24 mouse cellular contexts compared by ENCODE assay signal in genomic region chr1:38261076-38261475, GRCm38 (mm10).
DNase-seq lines count a peak whose midpoint lies in the region; ATAC-seq and TF ChIP-seq lines count a peak whose summit lies in the region.
"Had no signal": no experiment of that assay in that cellular context is flagged by ENCODE, and none has a peak within 500 bp of the region (broad histone marks: within the 10 kb centered on the region; RNA-seq: fewer than 3 reads in every experiment).

No protein-coding gene starts in this region.

- no peak overlapping the region for H3K4me2 ChIP-seq in heart, embryonic 11.5 days
- no peak overlapping the region for H3K4me2 ChIP-seq in midbrain, embryonic 11.5 days
- H3K4me2 ChIP-seq in hindbrain, embryonic 12.5 days (replicated peaks), result no peak overlapping the region
- H3K4me2 ChIP-seq: forebrain, embryonic 15.5 days; heart, embryonic 13.5 days; intestine, embryonic 15.5 days; kidney, embryonic 15.5 days; midbrain, embryonic 12.5 days; neural tube, embryonic 15.5 days; stomach, embryonic 15.5 days had no signal

- H3K79me2 ChIP-seq in heart, adult 2 months (replicated peaks; ENCODE audit: control insufficient read depth, insufficient read depth, low read length), result no peaks in the 10 kb centered on the region

- no peak for DNase-seq in heart, adult 2 months
- peak; percentile 41 for DNase-seq in kidney, postnatal 14 days
- no peak for DNase-seq in kidney, adult 18-20 months
- peak; percentile 49 for DNase-seq in midbrain, embryonic 11.5 days (ENCODE audit: low spot score, missing footprints)
- DNase-seq in midbrain, embryonic 10.5 days (ENCODE audit: low spot score), result no peak
- DNase-seq in skeletal muscle tissue, adult 2 months (ENCODE audit: low read depth, low spot score), result peak; percentile 54
- DNase-seq: adrenal gland, postnatal 25 days; cerebellum, adult 11 months; cerebellum, adult 9-11 months; right cerebral cortex, adult 18-20 months; right cerebral cortex, postnatal 4 days; thymus, postnatal 25 days had no signal

- no peaks in the 10 kb centered on the region for H3K27me3 ChIP-seq in heart, adult 2 months (ENCODE audit: control insufficient read depth, insufficient read depth, low read length)
- H3K27me3 ChIP-seq in heart, embryonic 11.5 days (ENCODE audit: control insufficient read depth, insufficient read depth, low read length), result no peaks in the 10 kb centered on the region
- no peaks in the 10 kb centered on the region for H3K27me3 ChIP-seq in midbrain, embryonic 11.5 days (ENCODE audit: control insufficient read depth, insufficient read depth, low read length)
- H3K27me3 ChIP-seq in midbrain, embryonic 10.5 days (ENCODE audit: low read depth, poor library complexity, severe bottlenecking), result no peaks in the 10 kb centered on the region
- no peaks in the 10 kb centered on the region for H3K27me3 ChIP-seq in hindbrain, embryonic 12.5 days
- H3K27me3 ChIP-seq: forebrain, embryonic 15.5 days; heart, embryonic 13.5 days; intestine, embryonic 15.5 days; kidney, embryonic 15.5 days; midbrain, embryonic 12.5 days; neural tube, embryonic 15.5 days; stomach, embryonic 15.5 days had no signal

- 53% methylated on average over 5 of the region's 5 CpGs for WGBS in heart, adult 2 months
- 55% methylated on average over 5 of the region's 5 CpGs for WGBS in heart, embryonic 11.5 days (ENCODE audit: insufficient replicate concordance)
- 86% methylated on average over 5 of the region's 5 CpGs for WGBS in midbrain, embryonic 11.5 days
- 85% methylated on average over 5 of the region's 5 CpGs for WGBS in midbrain, embryonic 10.5 days
- WGBS in hindbrain, embryonic 12.5 days, result 73% methylated on average over 5 of the region's 5 CpGs

- H3K4me3 ChIP-seq in heart, adult 2 months, result no peak overlapping the region
- no peak overlapping the region for H3K4me3 ChIP-seq in heart, embryonic 11.5 days (ENCODE audit: low read depth, low read length)
- H3K4me3 ChIP-seq in midbrain, embryonic 11.5 days (ENCODE audit: low read depth, low read length), result no peak overlapping the region
- no peak overlapping the region for H3K4me3 ChIP-seq in midbrain, embryonic 10.5 days
- H3K4me3 ChIP-seq in hindbrain, embryonic 12.5 days, result no peak overlapping the region
- H3K4me3 ChIP-seq: embryonic facial prominence, embryonic 10.5 days; forebrain, embryonic 15.5 days; heart, embryonic 13.5 days; intestine, embryonic 15.5 days; kidney, embryonic 15.5 days; left cerebral cortex, adult 2 months; midbrain, embryonic 12.5 days; neural tube, embryonic 15.5 days; stomach, embryonic 15.5 days had no signal

- intact Hi-C loops in heart, adult 2 months (cut with DNase I), result no loop called here

- TF ChIP-seq POLR2A in heart, adult 2 months (IDR thresholded peaks at IDR 0.05; ENCODE audit: insufficient read depth, low read depth, low read length), result no peak

- ATAC-seq in heart, embryonic 11.5 days (replicated peaks; ENCODE audit: insufficient number of reproducible peaks, low FRiP score, low TSS enrichment), result no peak
- no peak for ATAC-seq in midbrain, embryonic 11.5 days (ENCODE audit: low FRiP score)
- ATAC-seq in hindbrain, embryonic 12.5 days (ENCODE audit: low FRiP score), result no peak
- ATAC-seq: forebrain, embryonic 15.5 days; hindbrain, embryonic 16.5 days; intestine, embryonic 15.5 days had no signal

- no peak for TF ChIP-seq EP300 in heart, adult 2 months (IDR thresholded peaks at IDR 0.05; ENCODE audit: insufficient read depth, low read depth, low read length)

- peak overlapping the region; percentile 17; the same call in 1 of the 2 replicates for H3K27ac ChIP-seq in heart, adult 2 months
- no peak overlapping the region for H3K27ac ChIP-seq in heart, embryonic 11.5 days (ENCODE audit: low read depth, low read length)
- H3K27ac ChIP-seq in midbrain, embryonic 11.5 days (ENCODE audit: low read depth, low read length), result no peak overlapping the region
- H3K27ac ChIP-seq in midbrain, embryonic 10.5 days (replicated peaks), result no peak overlapping the region
- no peak overlapping the region for H3K27ac ChIP-seq in hindbrain, embryonic 12.5 days
- H3K27ac ChIP-seq: embryonic facial prominence, embryonic 10.5 days; forebrain, embryonic 15.5 days; heart, embryonic 13.5 days; intestine, embryonic 15.5 days; kidney, embryonic 15.5 days; left cerebral cortex, adult 2 months; midbrain, embryonic 12.5 days; neural tube, embryonic 15.5 days; stomach, embryonic 15.5 days had no signal

- H3K4me1 ChIP-seq in heart, adult 2 months (ENCODE audit: control insufficient read depth, insufficient read depth, low read length), result no peaks in the 10 kb centered on the region
- H3K4me1 ChIP-seq in heart, embryonic 11.5 days (ENCODE audit: control insufficient read depth, insufficient read depth, low read length), result no peaks in the 10 kb centered on the region
- peaks cover 13% of the 10 kb centered on the region for H3K4me1 ChIP-seq in midbrain, embryonic 11.5 days (ENCODE audit: control insufficient read depth, insufficient read depth, low read length)
- H3K4me1 ChIP-seq in midbrain, embryonic 10.5 days, result peaks cover 24% of the 10 kb centered on the region
- H3K4me1 ChIP-seq in hindbrain, embryonic 12.5 days, result peaks cover 36% of the 10 kb centered on the region

- H3K36me3 ChIP-seq in heart, adult 2 months (ENCODE audit: control insufficient read depth, insufficient read depth, low read length), result no peaks in the 10 kb centered on the region
- no peaks in the 10 kb centered on the region for H3K36me3 ChIP-seq in heart, embryonic 11.5 days (ENCODE audit: control insufficient read depth, insufficient read depth, low read length)
- no peaks in the 10 kb centered on the region for H3K36me3 ChIP-seq in midbrain, embryonic 11.5 days (ENCODE audit: control insufficient read depth, insufficient read depth, low read length)
- H3K36me3 ChIP-seq in midbrain, embryonic 10.5 days, result peaks cover 8% of the 10 kb centered on the region; the same call in 1 of the 2 replicates
- peaks cover 5% of the 10 kb centered on the region for H3K36me3 ChIP-seq in hindbrain, embryonic 12.5 days
- H3K36me3 ChIP-seq: heart, embryonic 13.5 days; intestine, embryonic 15.5 days; neural tube, embryonic 15.5 days; stomach, embryonic 15.5 days had no signal

- TF ChIP-seq CTCF in heart, adult 2 months (IDR thresholded peaks at IDR 0.05), result no peak

- H3K9ac ChIP-seq in heart, adult 2 months (ENCODE audit: low read depth, low read length), result no peak overlapping the region
- H3K9ac ChIP-seq in heart, embryonic 11.5 days (ENCODE audit: low read depth, low read length), result no peak overlapping the region
- H3K9ac ChIP-seq in midbrain, embryonic 11.5 days (ENCODE audit: low read length), result no peak overlapping the region
- H3K9ac ChIP-seq in hindbrain, embryonic 12.5 days, result no peak overlapping the region
- H3K9ac ChIP-seq: forebrain, embryonic 15.5 days; heart, embryonic 13.5 days; intestine, embryonic 15.5 days; kidney, embryonic 15.5 days; midbrain, embryonic 12.5 days; neural tube, embryonic 15.5 days; stomach, embryonic 15.5 days had no signal

- no peaks in the 10 kb centered on the region for H3K9me3 ChIP-seq in heart, embryonic 11.5 days (replicated peaks; ENCODE audit: control insufficient read depth, low read length)
- H3K9me3 ChIP-seq in midbrain, embryonic 11.5 days (ENCODE audit: control insufficient read depth, low read length), result no peaks in the 10 kb centered on the region
- H3K9me3 ChIP-seq in midbrain, embryonic 10.5 days (replicated peaks), result no peaks in the 10 kb centered on the region
- no peaks in the 10 kb centered on the region for H3K9me3 ChIP-seq in hindbrain, embryonic 12.5 days (replicated peaks)
- H3K9me3 ChIP-seq: embryonic facial prominence, embryonic 10.5 days; forebrain, embryonic 15.5 days; intestine, embryonic 15.5 days; kidney, embryonic 15.5 days; midbrain, embryonic 12.5 days; neural tube, embryonic 15.5 days; stomach, embryonic 15.5 days had no signal

Comparison
In these comparisons a context has a peak if more than half of its experiments do, and no peak if none do; other contexts are left out.
1. DNase-seq: peak in kidney, postnatal 14 days (single experiment), midbrain, embryonic 11.5 days (single experiment) and skeletal muscle tissue, adult 2 months (single experiment); none in heart, adult 2 months (0 of 2), kidney, adult 18-20 months (single experiment) and midbrain, embryonic 10.5 days (single experiment).